9 mouse cellular contexts compared by ENCODE assay signal in genomic region chr8:121927316-121927715, GRCm38 (mm10). TPM values are rescaled to one million over a fixed set of nuclear protein-coding genes. Genes with fewer than 3 reads are reported as not detected.
A peak's percentile ranks its signal among the peaks of the same experiment; 100 is the strongest.
DNase-seq lines count a peak whose midpoint lies in the region; ATAC-seq and TF ChIP-seq lines count a peak whose summit lies in the region.
"Had no signal": no experiment of that assay in that cellular context is flagged by ENCODE, and none has a peak within 500 bp of the region (broad histone marks: within the 10 kb centered on the region; RNA-seq: fewer than 3 reads in every experiment).

No protein-coding gene starts in this region.

- no peak overlapping the region for H3K4me2 ChIP-seq in liver, embryonic 16.5 days (ENCODE audit: low read depth, low read length)

- WGBS in cerebellum, adult 2 months = 40% methylated on average over 8 of the region's 8 CpGs
- WGBS in liver, embryonic 16.5 days (ENCODE audit: insufficient replicate concordance) = 32% methylated on average over 8 of the region's 8 CpGs

- DNase-seq in cerebellum, adult 2 months = peak; percentile 44 to 53
- DNase-seq in right cerebral cortex, adult 18-20 months = peak; percentile 33
- no peak for DNase-seq in right cerebral cortex, postnatal 36 days (ENCODE audit: low spot score in 2 of 2)
- DNase-seq in cerebellum, postnatal 4 days (ENCODE audit: low spot score in 2 of 2) = peak; percentile 47 to 68
- DNase-seq in retina, postnatal 1 day = peak; percentile 64

- no peak for TF ChIP-seq POLR2A in cerebellum, adult 2 months (IDR thresholded peaks at IDR 0.05; ENCODE audit: borderline replicate concordance, insufficient read depth, low read length)

- H3K27me3 ChIP-seq in cerebellum, adult 2 months (ENCODE audit: control insufficient read depth, insufficient read depth, low read length) = no peaks in the 10 kb centered on the region
- no peaks in the 10 kb centered on the region for H3K27me3 ChIP-seq in liver, embryonic 16.5 days (ENCODE audit: control insufficient read depth, insufficient read depth, low read depth, low read length)

- no peak overlapping the region for H3K27ac ChIP-seq in cerebellum, adult 2 months (ENCODE audit: insufficient read depth, low read length)
- no peak overlapping the region for H3K27ac ChIP-seq in liver, embryonic 16.5 days (ENCODE audit: low read length)

- H3K4me3 ChIP-seq in cerebellum, adult 2 months (replicated peaks; ENCODE audit: insufficient read depth, low read depth, low read length) = no peak overlapping the region
- no peak overlapping the region for H3K4me3 ChIP-seq in liver, embryonic 16.5 days (ENCODE audit: low read depth, low read length)

- H3K9ac ChIP-seq in liver, embryonic 16.5 days (ENCODE audit: low read depth, low read length) = no peak overlapping the region

- H3K36me3 ChIP-seq in liver, embryonic 16.5 days (ENCODE audit: control insufficient read depth, insufficient read depth) = no peaks in the 10 kb centered on the region

- peak; percentile 66; the same call in 1 of the 2 replicates for TF ChIP-seq CTCF in cerebellum, adult 2 months (IDR thresholded peaks at IDR 0.05; ENCODE audit: borderline replicate concordance, insufficient read depth, low read depth, low read length)

- H3K9me3 ChIP-seq in liver, embryonic 16.5 days (replicated peaks; ENCODE audit: control insufficient read depth, low read length) = no peaks in the 10 kb centered on the region

- ATAC-seq in cerebellum, adult (ENCODE audit: insufficient number of reproducible peaks, low FRiP score, low TSS enrichment) = no peak
- ATAC-seq in hematopoietic stem cell, adult 5-6 weeks (replicated peaks in 1 of 2; ENCODE audit: insufficient read depth in 1 of 2, low FRiP score in 2 of 2, low TSS enrichment in 1 of 2, low read depth in 1 of 2, poor library complexity in 2 of 2, severe bottlenecking in 2 of 2) = peak; percentile 77 to 90
- 0 out of 2 replicates have a peak, but pooled peaks have one; percentile 53 for ATAC-seq in liver, embryonic 16.5 days (ENCODE audit: low read depth)

- no peaks in the 10 kb centered on the region for H3K4me1 ChIP-seq in cerebellum, adult 2 months (ENCODE audit: control insufficient read depth, insufficient read depth, low read length)
- no peaks in the 10 kb centered on the region for H3K4me1 ChIP-seq in liver, embryonic 16.5 days (ENCODE audit: control insufficient read depth, low read depth, low read length)

RNA-seq across cellular contexts. Expression of gene Car5a, which starts 17.4 kb away (rescaled TPM):
- 0.44 and 0.59 TPM in 2 replicates for polyA plus RNA-seq in cerebellum, adult 2 months (2012; rRNA removed)
- not detected in 2 replicates for total RNA-seq in hematopoietic stem cell, adult 5-6 weeks (2017)
- polyA plus RNA-seq in liver, embryonic 16.5 days (2015; fragmentation: Nextera tagmentation; extraction: Ambion mirVana) = 5.6 and 8.4 TPM in 2 replicates
- polyA plus RNA-seq: gonadal fat pad, adult 2 months had no signal

RNA-seq across cellular contexts. Expression of gene Slc7a5, which starts 19.8 kb away (rescaled TPM):
- 70.7 and 78.0 TPM in 2 replicates for polyA plus RNA-seq in cerebellum, adult 2 months (2012; rRNA removed)
- total RNA-seq in hematopoietic stem cell, adult 5-6 weeks (2017) = 15.9 and 18.2 TPM in 2 replicates
- 32.9 and 36.9 TPM in 2 replicates for polyA plus RNA-seq in liver, embryonic 16.5 days (2015; fragmentation: Nextera tagmentation; extraction: Ambion mirVana)

RNA-seq across cellular contexts. Expression of gene Banp, which starts 22.2 kb away (rescaled TPM):
- 64.3 and 67.1 TPM in 2 replicates for polyA plus RNA-seq in cerebellum, adult 2 months (2012; rRNA removed)
- 19.8 and 25.3 TPM in 2 replicates for total RNA-seq in hematopoietic stem cell, adult 5-6 weeks (2017)
- 17.1 and 20.2 TPM in 2 replicates for polyA plus RNA-seq in liver, embryonic 16.5 days (2015; fragmentation: Nextera tagmentation; extraction: Ambion mirVana)

Comparison
In these comparisons a context has a peak if more than half of its experiments do, and no peak if none do; other contexts are left out.
1. DNase-seq: peak in cerebellum, adult 2 months (2 of 2), right cerebral cortex, adult 18-20 months (single experiment), cerebellum, postnatal 4 days (2 of 2) and retina, postnatal 1 day (single experiment); none in right cerebral cortex, postnatal 36 days (0 of 2).